Mouse (Mus musculus): ENCODE measurements around the gene Uhrf1bp1l. TPM values are rescaled to one million over a fixed set of nuclear protein-coding genes. Genes with fewer than 3 reads are reported as not detected.
"Not testable (repeated sequence)": the region's sequence is repeated elsewhere in the genome, so short reads cannot be mapped to it uniquely, and the experiment has no call there.

Uhrf1bp1l gene
- polyA plus RNA-seq (2015; fragmentation: Nextera tagmentation; extraction: Ambion mirVana), result 27.7 and 28.1 TPM in 2 replicates

GRCm38 (mm10) chr10:89744871-89745665 is at the start of gene Uhrf1bp1l:
Gene Uhrf1bp1l, plus strand, starts transcription at chr10:89744991.
- no peaks in the 10 kb centered on the region for H3K9me3 ChIP-seq
- H3K27ac ChIP-seq (replicated peaks), result peak within 1 kb of the TSS; percentile 92
- no peaks in the 10 kb centered on the region for H3K27me3 ChIP-seq
- ATAC-seq (replicated peaks), result peak; percentile 96
- H3K4me1 ChIP-seq, result peaks cover 18% of the 10 kb centered on the region
- no peaks in the 10 kb centered on the region for H3K36me3 ChIP-seq
- under 1% methylated on average over 85 of the region's 85 CpGs for WGBS
- H3K4me3 ChIP-seq, result peak within 1 kb of the TSS; percentile 96
- H3K9ac ChIP-seq (replicated peaks), result peak within 1 kb of the TSS; percentile 95
- peak within 1 kb of the TSS; percentile 57 for H3K4me2 ChIP-seq (replicated peaks)

- Histone ChIP-seq H3K9me3 (no peaks in the 10 kb centered on the region), H3K27me3 (no peaks in the 10 kb centered on the region), H3K9ac (replicated peaks) (no peak overlapping the region), H3K4me2 (replicated peaks) (no peak overlapping the region), H3K4me3 (no peak overlapping the region), H3K27ac (replicated peaks) (no peak overlapping the region), H3K4me1 (no peaks in the 10 kb centered on the region), H3K36me3 (no peaks in the 10 kb centered on the region)
- WGBS, result 82% methylated on average over 20 of the region's 20 CpGs
- ATAC-seq (replicated peaks), result no peak
Measured at GRCm38 (mm10) chr10:89695194-89695911, 49.4 kb upstream of the Uhrf1bp1l start.

- WGBS, result 74% methylated on average over 2 of the region's 2 CpGs
- not testable (repeated sequence) for ATAC-seq (replicated peaks)
Measured at GRCm38 (mm10) chr10:89696270-89696669, 48.5 kb upstream of the Uhrf1bp1l start.

GRCm38 (mm10) chr10:89697956-89698355 is 46.8 kb upstream of the Uhrf1bp1l start:
- Histone ChIP-seq H3K9ac (replicated peaks) (no peak overlapping the region), H3K27me3 (no peaks in the 10 kb centered on the region), H3K27ac (replicated peaks) (no peak overlapping the region), H3K9me3 (no peaks in the 10 kb centered on the region), H3K4me1 (no peaks in the 10 kb centered on the region), H3K4me2 (replicated peaks) (no peak overlapping the region), H3K4me3 (no peak overlapping the region), H3K36me3 (no peaks in the 10 kb centered on the region)
- WGBS, result 98% methylated on average over 3 of the region's 3 CpGs
- no peak for ATAC-seq (replicated peaks)

More at GRCm38 (mm10) chr10:89696270-89696669, 48.5 kb upstream of the Uhrf1bp1l start:
- H3K36me3 ChIP-seq; H3K9ac ChIP-seq (replicated peaks); H3K27ac ChIP-seq (replicated peaks); H3K9me3 ChIP-seq; H3K4me2 ChIP-seq (replicated peaks); H3K27me3 ChIP-seq; H3K4me1 ChIP-seq; H3K4me3 ChIP-seq: not testable (repeated sequence)

- no peak for ATAC-seq (replicated peaks)
Measured at GRCm38 (mm10) chr10:89703042-89703441, 41.7 kb upstream of the Uhrf1bp1l start.

GRCm38 (mm10) chr10:89707397-89707796 is 37.4 kb upstream of the Uhrf1bp1l start:
- H3K4me3 ChIP-seq, result no peak overlapping the region
- peaks cover 12% of the 10 kb centered on the region for H3K36me3 ChIP-seq
- no peak overlapping the region for H3K9ac ChIP-seq (replicated peaks)
- H3K4me2 ChIP-seq (replicated peaks), result no peak overlapping the region
- H3K9me3 ChIP-seq, result no peaks in the 10 kb centered on the region
- H3K4me1 ChIP-seq, result no peaks in the 10 kb centered on the region
- no peak overlapping the region for H3K27ac ChIP-seq (replicated peaks)
- ATAC-seq (replicated peaks), result no peak
- no peaks in the 10 kb centered on the region for H3K27me3 ChIP-seq
- whole genome bisulfite sequencing, result 85% methylated on average over 3 of the region's 3 CpGs

More at GRCm38 (mm10) chr10:89703042-89703441, 41.7 kb upstream of the Uhrf1bp1l start:
- H3K4me1 ChIP-seq, result no peaks in the 10 kb centered on the region
- H3K9me3 ChIP-seq, result no peaks in the 10 kb centered on the region
- H3K27ac ChIP-seq (replicated peaks), result no peak overlapping the region
- no peak overlapping the region for H3K4me2 ChIP-seq (replicated peaks)
- H3K4me3 ChIP-seq, result no peak overlapping the region
- H3K36me3 ChIP-seq, result no peaks in the 10 kb centered on the region
- H3K9ac ChIP-seq (replicated peaks), result no peak overlapping the region
- WGBS, result 61% methylated on average over 5 of the region's 5 CpGs
- no peaks in the 10 kb centered on the region for H3K27me3 ChIP-seq

GRCm38 (mm10) chr10:89708720-89709119 is 36.1 kb upstream of the Uhrf1bp1l start:
- peak; percentile 51; the same call in 1 of the 2 replicates for ATAC-seq (replicated peaks)
- Histone ChIP-seq H3K27me3 (no peaks in the 10 kb centered on the region), H3K27ac (replicated peaks) (no peak overlapping the region), H3K36me3 (peaks cover 25% of the 10 kb centered on the region), H3K4me1 (no peaks in the 10 kb centered on the region), H3K4me2 (replicated peaks) (no peak overlapping the region), H3K9me3 (no peaks in the 10 kb centered on the region), H3K9ac (replicated peaks) (no peak overlapping the region), H3K4me3 (no peak overlapping the region)
- WGBS, result 37% methylated on average over 10 of the region's 10 CpGs

- Histone ChIP-seq H3K9ac (replicated peaks) (no peak overlapping the region), H3K27me3 (no peaks in the 10 kb centered on the region), H3K9me3 (no peaks in the 10 kb centered on the region), H3K27ac (replicated peaks) (no peak overlapping the region), H3K4me1 (no peaks in the 10 kb centered on the region), H3K4me2 (replicated peaks) (no peak overlapping the region), H3K4me3 (no peak overlapping the region), H3K36me3 (peaks cover 44% of the 10 kb centered on the region)
- 94% methylated on average over 10 of the region's 10 CpGs for WGBS
- ATAC-seq (replicated peaks), result no peak
Measured at GRCm38 (mm10) chr10:89714910-89715309, 29.9 kb upstream of the Uhrf1bp1l start.

GRCm38 (mm10) chr10:89720252-89720651 is 24.5 kb upstream of the Uhrf1bp1l start:
- no peak overlapping the region for H3K4me2 ChIP-seq (replicated peaks)
- no peak for ATAC-seq (replicated peaks)
- H3K36me3 ChIP-seq, result peaks cover 26% of the 10 kb centered on the region

GRCm38 (mm10) chr10:89720796-89721195 is 24.0 kb upstream of the Uhrf1bp1l start:
- Histone ChIP-seq H3K27ac (replicated peaks) (no peak overlapping the region), H3K9ac (replicated peaks) (no peak overlapping the region), H3K27me3 (no peaks in the 10 kb centered on the region), H3K4me3 (no peak overlapping the region), H3K4me1 (no peaks in the 10 kb centered on the region), H3K9me3 (no peaks in the 10 kb centered on the region), H3K4me2 (replicated peaks) (no peak overlapping the region), H3K36me3 (peaks cover 30% of the 10 kb centered on the region; the same call in 1 of the 2 replicates)
- 97% methylated on average over 3 of the region's 3 CpGs for WGBS
- ATAC-seq (replicated peaks), result no peak

More at GRCm38 (mm10) chr10:89720252-89720651, 24.5 kb upstream of the Uhrf1bp1l start:
- no peaks in the 10 kb centered on the region for H3K27me3 ChIP-seq
- no peak overlapping the region for H3K27ac ChIP-seq (replicated peaks)
- no peak overlapping the region for H3K4me3 ChIP-seq
- no peaks in the 10 kb centered on the region for H3K4me1 ChIP-seq
- no peak overlapping the region for H3K9ac ChIP-seq (replicated peaks)
- H3K9me3 ChIP-seq, result no peaks in the 10 kb centered on the region

- Histone ChIP-seq H3K9ac (replicated peaks) (no peak overlapping the region), H3K27me3 (no peaks in the 10 kb centered on the region), H3K4me3 (no peak overlapping the region), H3K27ac (replicated peaks) (no peak overlapping the region), H3K4me2 (replicated peaks) (no peak overlapping the region), H3K36me3 (peaks cover 37% of the 10 kb centered on the region; the same call in 1 of the 2 replicates), H3K9me3 (no peaks in the 10 kb centered on the region), H3K4me1 (no peaks in the 10 kb centered on the region)
- WGBS, result 92% methylated on average over 14 of the region's 14 CpGs
- no peak for ATAC-seq (replicated peaks)
Measured at GRCm38 (mm10) chr10:89722247-89723195, 22.3 kb upstream of the Uhrf1bp1l start.
